Mouse (Mus musculus): ENCODE measurements around the gene Trit1.

- TF ChIP-seq CTCF (conservative IDR thresholded peaks at IDR 0.05; ENCODE audit: low read length) (no peak), NANOG (IDR thresholded peaks at IDR 0.05; ENCODE audit: borderline replicate concordance, low read length) (no peak), POU5F1 (IDR thresholded peaks at IDR 0.05; ENCODE audit: borderline replicate concordance, low read length) (no peak)
Observed at GRCm38 (mm10) chr4:123068646-123069045, 52.2 kb downstream of the Trit1 start.

Data from E14TG2a.4 (cell line).